In the genomic region with DNA sequence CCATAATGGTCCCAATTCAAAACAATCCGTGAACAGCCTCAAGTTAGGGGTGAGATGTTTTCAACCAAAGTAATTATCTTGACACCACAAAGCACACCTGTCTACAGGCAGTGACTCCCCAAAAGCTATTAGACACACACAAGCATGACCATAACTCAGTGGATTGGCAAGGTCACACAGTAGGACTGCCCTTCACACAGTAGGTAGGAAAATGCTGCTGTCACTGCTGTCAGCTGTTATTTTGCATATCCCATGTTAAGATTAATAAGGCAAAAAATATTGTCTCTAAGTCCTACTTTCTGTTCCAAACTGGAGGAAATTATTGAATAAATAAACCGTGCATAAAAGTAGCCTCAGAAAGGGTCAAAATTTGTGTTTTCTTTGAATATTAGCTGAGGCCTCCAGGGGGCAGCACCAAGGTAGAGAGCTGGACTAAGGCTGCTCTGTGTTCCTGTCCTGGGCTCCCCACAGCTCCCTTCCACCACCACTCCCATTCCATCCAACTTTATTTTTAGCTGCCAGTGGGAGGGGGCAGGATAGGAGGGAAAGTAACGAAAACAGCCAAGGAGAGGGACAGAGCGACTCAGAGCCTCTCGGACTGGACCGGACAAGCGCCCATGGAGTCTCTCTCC, we compare ENCODE assay signal across 9 mouse cellular contexts. TPM values are rescaled to one million over a fixed set of nuclear protein-coding genes. Genes with fewer than 3 reads are reported as not detected.
DNase-seq lines count a peak whose midpoint lies in the region; ATAC-seq and TF ChIP-seq lines count a peak whose summit lies in the region.
"Had no signal": no experiment of that assay in that cellular context is flagged by ENCODE, and none has a peak within 500 bp of the region (broad histone marks: within the 10 kb centered on the region; RNA-seq: fewer than 3 reads in every experiment).

A gene (plus strand): TSS at position 567 of the 632 bp plus-strand sequence.

- H3K36me3 ChIP-seq in forebrain, embryonic 11.5 days (ENCODE audit: control insufficient read depth, insufficient read depth, low read length), result no peaks in the 10 kb centered on the region
- peaks cover 39% of the 10 kb centered on the region for H3K36me3 ChIP-seq in forebrain, embryonic 10.5 days (replicated peaks)
- H3K36me3 ChIP-seq in embryonic facial prominence, embryonic 11.5 days (replicated peaks; ENCODE audit: control insufficient read depth, insufficient read depth, low read depth, low read length), result peaks cover 3% of the 10 kb centered on the region
- H3K36me3 ChIP-seq in heart, postnatal 0 days (replicated peaks; ENCODE audit: control insufficient read depth, insufficient read depth, low read length), result peaks cover 21% of the 10 kb centered on the region
- peaks cover 21% of the 10 kb centered on the region for H3K36me3 ChIP-seq in liver, postnatal 0 days (replicated peaks; ENCODE audit: insufficient read depth, low read length)

- H3K4me3 ChIP-seq in forebrain, embryonic 11.5 days (ENCODE audit: low read depth, low read length), result no peak within 1 kb of the TSS
- no peak within 1 kb of the TSS for H3K4me3 ChIP-seq in forebrain, embryonic 10.5 days
- no peak within 1 kb of the TSS for H3K4me3 ChIP-seq in embryonic facial prominence, embryonic 11.5 days (ENCODE audit: low read depth, low read length)
- H3K4me3 ChIP-seq in heart, postnatal 0 days (ENCODE audit: low read depth, low read length), result no peak within 1 kb of the TSS
- H3K4me3 ChIP-seq in liver, postnatal 0 days (ENCODE audit: low read depth, low read length), result no peak within 1 kb of the TSS
- H3K4me3 ChIP-seq: liver, embryonic 15.5 days had no signal

- no peak for TF ChIP-seq EP300 in heart, postnatal 0 days (IDR thresholded peaks at IDR 0.05; ENCODE audit: low read depth)
- TF ChIP-seq EP300 in liver, postnatal 0 days (IDR thresholded peaks at IDR 0.05; ENCODE audit: low read depth), result no peak

- H3K4me2 ChIP-seq in forebrain, embryonic 11.5 days (ENCODE audit: low read depth, low read length, severe bottlenecking), result no peak within 1 kb of the TSS
- no peak within 1 kb of the TSS for H3K4me2 ChIP-seq in embryonic facial prominence, embryonic 11.5 days (ENCODE audit: low read depth, low read length)
- H3K4me2 ChIP-seq in heart, postnatal 0 days (ENCODE audit: low read depth, low read length), result peak within 1 kb of the TSS; percentile 30; the same call in 1 of the 2 replicates
- H3K4me2 ChIP-seq in liver, postnatal 0 days (ENCODE audit: low read depth, low read length), result no peak within 1 kb of the TSS
- H3K4me2 ChIP-seq: liver, embryonic 15.5 days had no signal

- no peak within 1 kb of the TSS for H3K27ac ChIP-seq in forebrain, embryonic 11.5 days (ENCODE audit: low read depth, low read length)
- H3K27ac ChIP-seq in forebrain, embryonic 10.5 days, result no peak within 1 kb of the TSS
- H3K27ac ChIP-seq in embryonic facial prominence, embryonic 11.5 days (replicated peaks; ENCODE audit: low read depth, low read length), result no peak within 1 kb of the TSS
- H3K27ac ChIP-seq in heart, postnatal 0 days (ENCODE audit: low read depth), result no peak within 1 kb of the TSS
- H3K27ac ChIP-seq in liver, postnatal 0 days (ENCODE audit: low read depth), result no peak within 1 kb of the TSS
- H3K27ac ChIP-seq: liver, embryonic 15.5 days had no signal

- WGBS in forebrain, embryonic 11.5 days, result 68% methylated on average over 7 of the region's 7 CpGs
- WGBS in forebrain, embryonic 10.5 days, result 69% methylated on average over 7 of the region's 7 CpGs
- 72% methylated on average over 7 of the region's 7 CpGs for WGBS in embryonic facial prominence, embryonic 11.5 days
- WGBS in heart, postnatal 0 days, result 46% methylated on average over 7 of the region's 7 CpGs
- 77% methylated on average over 7 of the region's 7 CpGs for WGBS in liver, postnatal 0 days (ENCODE audit: insufficient replicate concordance)

- H3K27me3 ChIP-seq in forebrain, embryonic 11.5 days (ENCODE audit: control insufficient read depth, insufficient read depth, low read length), result no peaks in the 10 kb centered on the region
- no peaks in the 10 kb centered on the region for H3K27me3 ChIP-seq in forebrain, embryonic 10.5 days (ENCODE audit: poor library complexity, severe bottlenecking)
- H3K27me3 ChIP-seq in embryonic facial prominence, embryonic 11.5 days (ENCODE audit: control insufficient read depth, insufficient read depth, low read length), result no peaks in the 10 kb centered on the region
- H3K27me3 ChIP-seq in heart, postnatal 0 days (ENCODE audit: control insufficient read depth, insufficient read depth, low read length), result no peaks in the 10 kb centered on the region
- no peaks in the 10 kb centered on the region for H3K27me3 ChIP-seq in liver, postnatal 0 days (ENCODE audit: insufficient read depth, low read length)
- H3K27me3 ChIP-seq: liver, embryonic 15.5 days had no signal

- no peaks in the 10 kb centered on the region for H3K4me1 ChIP-seq in forebrain, embryonic 11.5 days (replicated peaks; ENCODE audit: control insufficient read depth, insufficient read depth, low read length)
- H3K4me1 ChIP-seq in forebrain, embryonic 10.5 days, result no peaks in the 10 kb centered on the region
- no peaks in the 10 kb centered on the region for H3K4me1 ChIP-seq in embryonic facial prominence, embryonic 11.5 days (ENCODE audit: control insufficient read depth, insufficient read depth, low read length)
- no peaks in the 10 kb centered on the region for H3K4me1 ChIP-seq in heart, postnatal 0 days (ENCODE audit: control insufficient read depth, insufficient read depth)
- peaks cover 3% of the 10 kb centered on the region; the same call in 1 of the 2 replicates for H3K4me1 ChIP-seq in liver, postnatal 0 days (ENCODE audit: insufficient read depth)
- H3K4me1 ChIP-seq: liver, embryonic 15.5 days had no signal

- TF ChIP-seq CTCF in heart, postnatal 0 days (IDR thresholded peaks at IDR 0.05; ENCODE audit: low read depth), result peak; percentile 53
- peak; percentile 65 for TF ChIP-seq CTCF in liver, postnatal 0 days (IDR thresholded peaks at IDR 0.05; ENCODE audit: low read depth)

- H3K9ac ChIP-seq in forebrain, embryonic 11.5 days (ENCODE audit: low read length), result no peak within 1 kb of the TSS
- no peak within 1 kb of the TSS for H3K9ac ChIP-seq in embryonic facial prominence, embryonic 11.5 days (replicated peaks; ENCODE audit: low read length)
- no peak within 1 kb of the TSS for H3K9ac ChIP-seq in heart, postnatal 0 days (replicated peaks; ENCODE audit: low read depth, low read length)
- no peak within 1 kb of the TSS for H3K9ac ChIP-seq in liver, postnatal 0 days (replicated peaks)
- H3K9ac ChIP-seq: liver, embryonic 15.5 days had no signal

- H3K9me3 ChIP-seq in forebrain, embryonic 11.5 days (ENCODE audit: control insufficient read depth, low read length), result no peaks in the 10 kb centered on the region
- no peaks in the 10 kb centered on the region for H3K9me3 ChIP-seq in forebrain, embryonic 10.5 days
- no peaks in the 10 kb centered on the region for H3K9me3 ChIP-seq in embryonic facial prominence, embryonic 11.5 days (replicated peaks; ENCODE audit: control insufficient read depth, low read length)
- H3K9me3 ChIP-seq in heart, postnatal 0 days (replicated peaks; ENCODE audit: control insufficient read depth, low read length), result no peaks in the 10 kb centered on the region
- H3K9me3 ChIP-seq in liver, postnatal 0 days (ENCODE audit: low read length), result no peaks in the 10 kb centered on the region
- H3K9me3 ChIP-seq: liver, embryonic 15.5 days had no signal

- ATAC-seq in forebrain, embryonic 11.5 days (replicated peaks; ENCODE audit: low FRiP score), result no peak
- ATAC-seq in embryonic facial prominence, embryonic 11.5 days (replicated peaks; ENCODE audit: insufficient number of reproducible peaks, low FRiP score, low TSS enrichment, low read depth), result no peak
- ATAC-seq in heart, postnatal 0 days (ENCODE audit: insufficient read depth, low read depth), result peak; percentile 83
- ATAC-seq in liver, postnatal 0 days, result peak; percentile 37; the same call in 1 of the 2 replicates

- DNase-seq in forebrain, embryonic 11.5 days (ENCODE audit: low spot score), result peak; percentile 63
- DNase-seq in forebrain, embryonic 10.5 days (ENCODE audit: extremely low spot score, low spot score), result no peak
- peak; percentile 18 for DNase-seq in thymus, postnatal 14 days
- DNase-seq in thymus, postnatal 10 days (ENCODE audit: low spot score in 2 of 2), result no peak
- DNase-seq in embryonic facial prominence, embryonic 11.5 days (ENCODE audit: low spot score), result peak; percentile 68
- peak; percentile 45 for DNase-seq in heart, postnatal 0 days (ENCODE audit: low spot score)
- peak; percentile 42 for DNase-seq in liver, postnatal 0 days
- peak; percentile 6 for DNase-seq in yolk sac, embryonic 10.5 days (ENCODE audit: low spot score)

RNA-seq across cellular contexts. Expression of the gene that starts here (rescaled TPM):
- 0.65 and 0.87 TPM in 2 replicates for polyA plus RNA-seq in forebrain, embryonic 11.5 days (2014; fragmentation: Nextera tagmentation; extraction: Ambion mirVana)
- 0.43 and 0.51 TPM in 2 replicates for polyA plus RNA-seq in forebrain, embryonic 10.5 days (2016; fragmentation: Nextera tagmentation; extraction: Ambion mirVana)
- polyA plus RNA-seq in embryonic facial prominence, embryonic 11.5 days (2014; fragmentation: Nextera tagmentation; extraction: Ambion mirVana), result 0.59 and 0.77 TPM in 2 replicates
- total RNA-seq in heart, postnatal 0 days (2014; rRNA removed; ENCODE audit: low replicate concordance), result 0.46 and 4.2 TPM in 2 replicates
- polyA plus RNA-seq in heart, postnatal 0 days (2015; fragmentation: Nextera tagmentation; extraction: Ambion mirVana), result 0.37 and 0.45 TPM in 2 replicates
- polyA plus RNA-seq in liver, postnatal 0 days (2015; fragmentation: Nextera tagmentation; extraction: Ambion mirVana), result 0.05 and 0.07 TPM in 2 replicates

Comparison
In these comparisons a context has a peak if more than half of its experiments do, and no peak if none do; other contexts are left out.
1. DNase-seq: peak in thymus, postnatal 14 days (single experiment), heart, postnatal 0 days (single experiment) and yolk sac, embryonic 10.5 days (single experiment); none in forebrain, embryonic 10.5 days (single experiment) and thymus, postnatal 10 days (0 of 2).
2. Peak in DNase-seq in forebrain, embryonic 11.5 days; RNA of the gene not detected or under 1 TPM.
3. Peak in DNase-seq in embryonic facial prominence, embryonic 11.5 days; RNA of the gene not detected or under 1 TPM.
4. Peak in DNase-seq and ATAC-seq in liver, postnatal 0 days; RNA of the gene not detected or under 1 TPM.